Mouse (Mus musculus) embryonic fibroblast, embryonic 13.5 days (primary cell): ENCODE measurements around the gene Gm4756.

Experiments
- CTCF ChIP-seq: IDR thresholded peaks from 2 replicates; pipeline ENCODE4 v1.5.1; 2011; ENCODE audit warnings: mild to moderate bottlenecking, control low read depth, low read length, moderate library complexity, borderline replicate concordance; ENCODE audit not compliant: insufficient read depth
- POLR2A ChIP-seq: IDR thresholded peaks from 2 replicates; pipeline ENCODE4 v1.6.1; 2011; ENCODE audit warnings: low read depth, mild to moderate bottlenecking, control low read depth, low read length, moderate library complexity

GRCm38 (mm10) chr12:72612053-72612452 lies 37.4 kb downstream of the Gm4756 start:
- TF ChIP-seq CTCF (no peak), POLR2A (no peak)
